Mouse (Mus musculus) liver, embryonic 14.5 days (tissue): Measurements from ENCODE around the gene Smim8. TPM values are rescaled to one million over a fixed set of nuclear protein-coding genes. Genes with fewer than 3 reads are reported as not detected.
"Not testable (repeated sequence)": the region's sequence is repeated elsewhere in the genome, so short reads cannot be mapped to it uniquely, and the experiment has no call there.

Experiments used
- ATAC-seq: fragments of 200-750 bp; cut with Nextera tagmentation; 2 replicates; pipeline ENCODE4 v1.8.0; 2017; ENCODE audit warnings: moderate number of reproducible peaks, mild to moderate bottlenecking, moderate library complexity; ENCODE audit not compliant: insufficient read depth
- DNase-seq, 3 experiments: peaks; one replicate each; pipeline ENCODE4 v3.0.0-alpha.2; 2012 to 2013; ENCODE audit warnings: low read depth in 3 of 3, low spot score in 3 of 3
- H3K27ac ChIP-seq: fragments of 300-500 bp; sonication (generic); 2 replicates; pipeline ENCODE4 v1.5.1; 2014; ENCODE audit warnings: moderate library complexity, mild to moderate bottlenecking, control low read depth, inconsistent platforms
- H3K27me3 ChIP-seq: fragments of 300-500 bp; sonication (generic); 2 replicates; pipeline ENCODE4 v1.6.1; 2014; ENCODE audit warnings: mild to moderate bottlenecking, low read length, moderate library complexity; ENCODE audit not compliant: control insufficient read depth, insufficient read depth
- H3K36me3 ChIP-seq: fragments of 300-500 bp; sonication (generic); replicated peaks from 2 replicates; pipeline ENCODE4 v1.6.1; 2014; ENCODE audit warnings: low read depth; ENCODE audit not compliant: control insufficient read depth, insufficient read depth
- H3K4me1 ChIP-seq, 2 experiments: fragments of 200-500 bp in 1 of 2; fragments of 300-500 bp in 1 of 2; sonication (generic) in 1 of 2; replicated peaks; 2 replicates each; pipeline ENCODE4 v1.6.1; 2012 to 2014; ENCODE audit warnings: antibody characterized with exemption in 1 of 2, inconsistent platforms in 1 of 2, low read length in 1 of 2; ENCODE audit not compliant: control insufficient read depth in 2 of 2, insufficient read depth in 2 of 2
- H3K4me2 ChIP-seq: fragments of 300-500 bp; sonication (generic); 2 replicates; pipeline ENCODE4 v1.6.1; 2014; ENCODE audit warnings: low read depth, mild to moderate bottlenecking, control low read depth, moderate library complexity
- H3K4me3 ChIP-seq, 2 experiments: fragments of 200-500 bp in 1 of 2; fragments of 300-500 bp in 1 of 2; sonication (generic) in 1 of 2; 2 replicates each; pipeline ENCODE4 v1.5.1; 2012 to 2014; ENCODE audit warnings: low read depth in 2 of 2, low read length in 2 of 2, mild to moderate bottlenecking in 2 of 2, control low read depth in 1 of 2, inconsistent platforms in 1 of 2, moderate library complexity in 1 of 2; ENCODE audit not compliant: insufficient read depth in 1 of 2
- H3K9ac ChIP-seq: fragments of 300-500 bp; sonication (generic); replicated peaks from 2 replicates; pipeline ENCODE4 v1.6.1; 2014; ENCODE audit warnings: mild to moderate bottlenecking, control low read depth, moderate library complexity
- H3K9me3 ChIP-seq: fragments of 300-500 bp; sonication (generic); 2 replicates; pipeline ENCODE4 v1.6.1; 2016; ENCODE audit warnings: low read length, mixed read lengths; ENCODE audit not compliant: control insufficient read depth
- CTCF ChIP-seq: IDR thresholded peaks from 2 replicates; pipeline ENCODE4 v1.5.1; 2016; ENCODE audit warnings: antibody characterized with exemption, low read depth, control low read depth
- EP300 ChIP-seq: IDR thresholded peaks from 2 replicates; pipeline ENCODE4 v1.6.1; 2016; ENCODE audit warnings: antibody characterized with exemption, low read depth
- WGBS: fragments of 180-500 bp; shearing (Covaris S2); extraction: QIAGEN DNeasy Blood & Tissue Kit; methylation state at CpG from one replicate; pipeline ENCODE4 v1.1.7; 2014; ENCODE audit not compliant: insufficient replicate concordance; 5-methylcytosine and 5-hydroxymethylcytosine counted together
- polyA plus RNA-seq, 2 experiments: library from polyadenylated mRNA; depleted of rRNA in 1 of 2; stranded (reverse) in 1 of 2; unstranded in 1 of 2; fragments of >200 nt; fragmentation: Nextera tagmentation in 1 of 2; extraction: Ambion mirVana in 1 of 2; gene quantifications; 2 replicates each; pipeline versions ENCODE4 v1.2.1 to v1.2.3; 2012 to 2014

Smim8 gene
- polyA plus RNA-seq, 2 experiments, result 8.5 to 26.4 TPM

DNA sequence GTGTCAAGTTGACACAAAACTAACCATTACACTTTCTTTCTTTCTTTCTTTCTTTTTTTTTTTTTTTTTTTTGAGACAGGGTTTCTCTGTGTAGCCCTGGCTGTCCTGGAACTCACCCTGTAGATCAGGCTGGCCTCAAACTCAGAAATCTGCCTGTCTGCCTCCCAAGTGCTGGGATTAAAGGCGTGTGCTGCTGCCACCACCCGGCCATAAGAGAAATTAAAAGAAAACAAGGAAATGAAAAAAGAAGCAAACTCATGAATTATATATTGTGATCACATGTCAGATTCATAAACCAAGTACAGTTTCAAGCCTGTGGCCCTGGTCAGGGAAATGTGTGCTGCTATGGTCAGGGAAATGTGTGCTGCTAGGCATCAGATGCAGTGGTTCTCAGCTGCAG lies 44.8 kb downstream of the Smim8 start:
- not testable (repeated sequence) for H3K36me3 ChIP-seq, H3K27me3 ChIP-seq, H3K27ac ChIP-seq, H3K9me3 ChIP-seq, DNase-seq, ATAC-seq, H3K4me3 ChIP-seq, H3K4me1 ChIP-seq, H3K9ac ChIP-seq, H3K4me2 ChIP-seq
- peak; percentile 33 for TF ChIP-seq CTCF
- 15% methylated on average over 2 of the region's 2 CpGs for WGBS

DNA sequence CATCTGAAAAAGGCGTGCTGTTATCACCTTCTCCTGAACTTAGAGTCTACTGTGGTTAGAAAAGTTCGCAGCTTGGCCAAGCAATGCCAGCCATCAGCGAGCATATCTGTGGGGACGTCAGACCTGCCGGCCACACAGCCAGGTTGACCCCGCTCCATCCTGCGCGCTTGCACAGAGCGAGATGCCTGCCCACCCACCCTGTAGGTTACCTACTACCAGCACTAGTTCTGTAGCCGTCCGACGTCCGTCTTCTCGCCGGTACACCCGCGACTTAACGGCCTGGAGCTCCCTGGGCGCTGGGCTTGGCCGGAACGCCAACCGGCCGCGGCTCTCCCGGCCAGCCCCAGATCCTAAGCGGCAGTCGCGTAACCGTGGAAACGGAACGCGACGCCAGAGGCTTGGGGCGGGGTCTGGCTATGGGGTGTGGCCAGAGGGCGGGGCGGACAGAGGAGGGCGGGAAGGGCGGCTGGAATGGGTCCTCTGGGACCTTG lies 48.3 kb downstream of the Smim8 start, which contains the start of gene Cfap206:
TSS of gene Cfap206 (minus strand) at position 356 of the 491 bp plus-strand sequence.
- under 1% methylated on average over 38 of the region's 38 CpGs for WGBS
- Histone ChIP-seq H3K9ac (no peak within 1 kb of the TSS), H3K27ac (no peak within 1 kb of the TSS), H3K36me3 (no peaks in the 10 kb centered on the region), H3K27me3 (no peaks in the 10 kb centered on the region; the same call in 1 of the 2 replicates), H3K4me1 (peaks cover 0 to 3% of the 10 kb centered on the region in 2 experiments; a peak in 1 of 4 replicates), H3K9me3 (no peaks in the 10 kb centered on the region), H3K4me3 (peak within 1 kb of the TSS; percentile 42 to 46), H3K4me2 (peak within 1 kb of the TSS; percentile 61)
- ATAC-seq (peak; percentile 73), DNase-seq (peak; percentile 24 to 45 (median 37))
- no peak for TF ChIP-seq EP300
- TF ChIP-seq CTCF, result no peak

DNA sequence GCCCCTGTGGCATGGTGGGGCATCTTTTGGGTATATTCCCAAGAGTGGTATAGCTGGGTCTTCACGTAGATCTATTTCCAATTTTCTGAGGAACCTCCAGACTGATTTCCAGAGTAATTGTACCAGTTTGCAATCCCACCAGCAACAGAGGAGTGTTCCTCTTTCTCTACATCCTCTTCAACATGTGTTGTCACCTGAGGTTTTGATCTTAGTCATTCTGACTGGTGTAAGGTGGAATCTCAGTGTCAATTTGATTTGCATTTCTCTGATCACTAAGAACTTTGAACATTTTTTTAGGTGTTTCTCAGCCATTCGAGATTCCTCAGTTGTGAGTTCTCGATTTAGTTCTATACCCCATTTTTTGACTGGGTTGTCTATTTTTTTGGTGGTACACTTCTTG lies 52.5 kb downstream of the Smim8 start:
- not testable (repeated sequence) for H3K9me3 ChIP-seq, H3K4me3 ChIP-seq, H3K36me3 ChIP-seq, H3K9ac ChIP-seq, DNase-seq, ATAC-seq, H3K27me3 ChIP-seq, H3K4me1 ChIP-seq, H3K27ac ChIP-seq, H3K4me2 ChIP-seq
- WGBS, result 62% methylated on average over 3 of the region's 3 CpGs

DNA sequence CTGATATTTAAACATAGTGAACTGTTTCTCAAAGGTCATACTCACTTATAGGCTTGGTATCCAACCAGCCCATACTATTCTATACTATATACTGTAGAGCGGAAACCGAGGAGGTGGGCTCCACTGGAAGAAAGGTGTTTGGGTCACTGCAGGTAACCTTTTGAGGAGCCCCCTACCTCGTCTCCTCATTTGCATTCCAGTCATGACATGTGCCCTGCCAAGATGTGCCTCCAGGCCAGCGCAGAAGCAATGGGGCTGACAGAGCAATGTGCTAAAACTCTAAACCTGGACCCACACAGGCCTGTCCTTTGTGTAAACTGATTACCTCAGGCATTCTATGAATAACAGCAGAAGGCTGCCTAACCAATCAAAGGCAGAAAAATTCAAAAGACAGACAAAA lies 53.9 kb downstream of the Smim8 start:
- H3K4me3 ChIP-seq, result no peak overlapping the region
- H3K9me3 ChIP-seq, result peaks cover 2% of the 10 kb centered on the region; the same call in 1 of the 2 replicates
- H3K27me3 ChIP-seq, result no peaks in the 10 kb centered on the region; the same call in 1 of the 2 replicates
- TF ChIP-seq EP300 (no peak), CTCF (no peak)
- H3K27ac ChIP-seq, result no peak overlapping the region
- ATAC-seq (no peak), DNase-seq (no peak)
- no peaks in the 10 kb centered on the region for H3K4me1 ChIP-seq
- no peak overlapping the region for H3K4me2 ChIP-seq
- H3K36me3 ChIP-seq, result no peaks in the 10 kb centered on the region
- WGBS, result 51% methylated on average over 4 of the region's 4 CpGs
- no peak overlapping the region for H3K9ac ChIP-seq

DNA sequence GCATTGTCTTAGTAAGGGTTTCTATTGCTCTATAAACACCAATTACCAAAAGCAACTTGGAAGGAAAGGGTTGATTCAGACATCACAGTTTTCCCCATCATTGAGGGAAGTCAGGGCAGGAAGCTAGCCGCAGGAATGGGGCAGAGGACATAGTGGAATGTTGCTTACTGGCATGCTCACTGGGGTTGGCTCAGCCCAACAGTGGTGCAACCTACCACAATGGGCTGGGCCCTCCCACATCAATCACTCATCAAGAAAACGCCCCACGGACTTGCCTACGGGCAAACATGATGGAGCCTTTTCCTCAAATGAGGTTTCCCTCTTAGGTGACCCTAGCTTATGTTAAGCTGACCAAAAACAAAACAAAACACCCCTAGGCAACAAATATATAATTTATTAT lies 55.0 kb downstream of the Smim8 start:
- WGBS, result 39% methylated on average over 4 of the region's 4 CpGs
- DNase-seq (no peak), ATAC-seq (no peak)
- Histone ChIP-seq H3K9me3 (peaks cover 2% of the 10 kb centered on the region; the same call in 1 of the 2 replicates), H3K4me2 (no peak overlapping the region), H3K27ac (no peak overlapping the region), H3K4me3 (no peak overlapping the region), H3K27me3 (no peaks in the 10 kb centered on the region; the same call in 1 of the 2 replicates), H3K9ac (no peak overlapping the region), H3K36me3 (no peaks in the 10 kb centered on the region), H3K4me1 (no peaks in the 10 kb centered on the region)
- no peak for TF ChIP-seq CTCF
- TF ChIP-seq EP300, result no peak
